Mouse (Mus musculus) natural killer cell, adult 2 months (primary cell): ENCODE data around the gene Iqch.

Experiments used
- DNase-seq, 2 experiments: peaks; one replicate each; pipeline ENCODE4 v3.0.0; 2022; ENCODE audit warnings: low spot score in 2 of 2

Gene Iqch

DNA sequence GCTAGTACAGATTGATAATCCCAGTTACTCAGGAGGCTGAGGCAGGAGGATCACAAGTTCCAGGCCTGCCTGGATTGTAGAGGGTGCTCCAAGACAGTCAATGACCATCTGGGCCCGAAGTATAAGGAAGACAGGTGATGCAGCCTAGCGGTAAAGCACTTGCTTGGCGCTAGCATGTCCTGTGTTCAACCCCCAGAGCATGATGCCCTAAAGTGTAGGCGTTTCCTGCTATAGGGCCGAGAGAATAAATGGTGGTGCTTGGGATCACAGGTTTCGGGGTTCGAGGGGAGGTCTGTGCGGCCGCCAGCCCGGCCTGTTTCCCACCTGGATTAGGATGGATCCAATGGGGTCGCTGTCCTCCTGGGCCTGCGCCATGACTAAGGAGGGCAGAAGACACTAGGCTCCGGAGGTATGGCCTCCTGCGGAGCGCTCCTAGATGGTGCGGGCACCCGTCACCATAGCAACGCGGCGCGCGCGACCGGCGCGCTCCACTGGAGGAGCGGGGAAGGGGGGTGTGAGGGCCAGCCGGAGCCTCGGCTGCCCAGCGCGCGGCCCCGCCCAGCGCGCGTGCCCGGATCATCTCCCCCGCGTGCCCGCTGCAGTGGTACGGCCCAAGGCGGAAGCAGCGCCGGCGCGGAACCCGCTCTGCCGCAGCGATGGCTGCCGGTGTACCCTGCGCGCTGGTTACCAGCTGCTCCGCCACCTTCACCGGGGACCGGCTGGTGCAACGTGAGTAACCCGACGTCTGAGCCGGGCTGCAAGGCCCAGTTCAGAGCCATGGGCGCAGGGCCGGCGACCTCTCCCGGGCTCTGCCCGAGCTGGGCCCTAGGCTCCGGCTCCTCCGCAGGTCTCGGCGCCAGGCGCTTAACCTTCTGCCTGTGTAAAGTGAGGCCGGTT, at the start of gene Iqch, which contains the start of gene Aagab:
TSS of gene Iqch (minus strand) at position 451 of the 897 bp plus-strand sequence.
TSS of gene Aagab (plus strand) at position 618 of the 897 bp plus-strand sequence.
- DNase-seq = peak; percentile 96 to 98

DNA sequence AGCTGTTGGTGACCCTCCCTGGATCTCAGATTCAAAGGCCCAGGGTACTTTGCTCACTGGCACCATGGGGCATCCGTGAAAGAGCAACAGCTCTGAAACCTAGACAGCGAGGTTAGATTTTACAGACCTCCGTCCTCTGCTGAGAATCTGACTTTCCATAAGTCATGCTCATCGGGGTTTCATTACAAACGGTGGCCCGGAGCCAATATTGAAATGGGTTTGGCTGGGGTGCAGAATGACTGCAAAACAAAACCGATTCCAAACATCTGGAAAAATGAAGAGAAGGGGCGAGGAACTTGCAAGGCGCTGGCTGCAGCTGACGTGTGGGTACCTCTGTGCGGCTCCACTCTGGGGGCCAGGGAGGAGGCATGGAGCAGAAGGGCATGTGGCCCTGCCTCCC, 49.3 kb upstream of the Iqch start:
- DNase-seq = no peak

DNA sequence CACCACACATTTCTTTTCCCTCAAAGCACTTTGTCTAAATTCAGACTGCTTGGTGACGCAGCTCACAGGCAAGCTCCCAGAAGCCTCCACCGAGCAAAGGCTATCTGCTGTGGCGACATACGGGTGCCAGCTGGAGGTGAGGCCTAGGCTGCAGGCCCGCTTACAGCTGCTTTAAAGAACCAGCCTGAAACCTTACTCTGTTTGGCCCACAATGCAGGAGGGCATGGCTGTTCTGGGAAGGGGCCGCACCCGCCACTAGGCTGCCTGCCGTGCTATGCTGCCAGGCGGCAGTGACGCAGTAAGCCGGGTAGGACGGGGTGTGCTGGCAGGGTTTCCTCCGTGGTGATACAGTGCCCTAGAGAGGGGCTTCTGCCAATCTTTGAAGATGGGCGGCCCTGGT, 48.6 kb upstream of the Iqch start:
- DNase-seq = no peak

DNA sequence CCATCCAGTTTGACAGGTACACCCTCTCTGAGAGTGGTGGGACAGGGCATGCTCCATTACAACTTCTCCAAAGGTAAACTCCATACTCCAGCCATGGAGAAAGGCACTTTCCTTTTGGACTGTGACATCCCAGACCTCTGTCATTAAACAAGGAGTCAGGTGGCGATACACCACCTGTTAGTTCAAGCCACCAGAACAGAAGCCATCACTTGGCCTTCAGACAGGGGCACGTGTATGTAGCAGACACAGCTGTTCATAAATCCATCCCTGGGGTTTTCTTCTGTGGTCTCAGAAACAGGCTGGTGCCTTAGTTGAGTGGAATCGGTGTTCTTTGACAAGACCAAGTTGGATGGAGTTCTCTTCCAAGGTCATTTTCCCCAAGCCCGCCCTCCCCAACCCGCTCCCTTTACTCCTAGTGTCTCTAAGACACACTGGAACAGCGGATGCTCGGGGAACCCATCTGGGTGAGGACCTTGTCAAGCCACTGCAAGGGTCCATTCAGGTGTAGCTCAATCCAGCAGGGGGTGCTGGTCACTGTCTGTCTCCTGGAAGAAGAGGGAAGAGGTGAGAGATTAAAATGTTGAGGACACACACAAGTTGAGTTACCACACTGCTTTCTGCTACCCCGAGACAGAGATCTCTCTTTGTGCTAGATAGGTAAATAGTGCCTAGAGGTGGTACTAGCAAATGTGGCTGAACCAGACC, 47.7 kb upstream of the Iqch start:
- DNase-seq = peak in 1 of 2 experiments; percentile 36

DNA sequence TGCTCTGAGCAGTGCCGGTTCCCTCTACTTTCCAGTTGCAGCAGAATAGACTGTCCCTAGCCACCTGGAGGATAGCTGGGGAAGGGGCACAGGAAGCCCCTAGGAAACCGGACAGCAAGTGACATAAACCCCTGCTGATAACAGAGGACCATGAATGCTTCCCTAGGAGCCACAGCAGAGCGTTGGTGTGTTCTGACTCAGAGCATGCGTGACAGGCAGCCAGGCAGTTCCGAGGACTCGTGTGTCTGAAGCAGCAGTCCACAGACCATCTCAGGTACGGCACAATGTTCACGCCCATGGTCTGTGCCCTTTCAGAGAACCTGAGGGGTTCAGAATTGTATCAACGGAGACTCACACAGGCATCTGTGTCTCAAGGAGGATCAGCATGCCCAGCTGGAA, 46.2 kb upstream of the Iqch start:
- no peak for DNase-seq

DNA sequence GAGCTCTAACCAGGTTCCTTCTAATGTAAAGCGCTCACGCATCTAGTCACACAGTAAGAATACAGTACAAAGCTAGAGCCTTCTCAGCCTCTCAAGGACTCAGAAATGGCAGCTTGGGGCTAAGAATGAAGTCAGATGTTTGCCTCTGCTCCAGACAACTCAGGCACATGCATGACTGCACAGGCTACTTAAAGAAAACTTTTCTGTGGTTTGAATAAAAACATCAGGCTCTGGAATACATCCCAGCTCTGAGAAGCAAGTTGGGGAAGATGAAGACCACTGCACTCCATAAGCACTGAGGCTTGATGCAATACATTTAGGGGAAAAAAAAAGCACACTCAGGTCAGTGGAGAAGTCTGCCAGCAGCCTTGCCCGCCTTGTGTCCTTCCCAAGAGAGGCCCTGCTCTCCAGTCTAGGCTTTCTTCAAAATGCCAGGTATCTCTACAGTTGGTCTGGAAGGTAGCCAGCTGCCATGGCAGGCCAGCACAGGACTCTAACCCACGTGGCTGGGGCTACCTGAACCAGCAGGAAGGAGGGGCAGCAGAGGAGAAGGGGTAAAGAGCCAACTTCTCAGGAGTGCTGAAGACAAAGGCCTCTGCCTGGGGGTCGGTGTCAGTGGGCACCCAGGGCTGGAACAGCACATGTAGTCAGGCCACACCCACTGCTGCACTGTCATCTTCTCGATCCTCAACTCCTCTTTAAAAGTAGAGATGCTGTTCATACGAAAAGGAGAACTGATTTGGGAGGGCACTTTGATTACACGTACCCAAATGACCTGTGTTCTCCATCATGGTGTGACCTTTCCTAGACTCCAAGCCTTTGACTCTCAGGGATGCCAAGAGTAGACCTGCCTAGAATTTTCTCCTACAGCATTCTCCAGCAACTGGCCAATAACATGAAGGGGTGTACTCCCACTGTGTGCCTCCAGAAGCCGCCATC, 45.6 kb upstream of the Iqch start:
- no peak for DNase-seq

DNA sequence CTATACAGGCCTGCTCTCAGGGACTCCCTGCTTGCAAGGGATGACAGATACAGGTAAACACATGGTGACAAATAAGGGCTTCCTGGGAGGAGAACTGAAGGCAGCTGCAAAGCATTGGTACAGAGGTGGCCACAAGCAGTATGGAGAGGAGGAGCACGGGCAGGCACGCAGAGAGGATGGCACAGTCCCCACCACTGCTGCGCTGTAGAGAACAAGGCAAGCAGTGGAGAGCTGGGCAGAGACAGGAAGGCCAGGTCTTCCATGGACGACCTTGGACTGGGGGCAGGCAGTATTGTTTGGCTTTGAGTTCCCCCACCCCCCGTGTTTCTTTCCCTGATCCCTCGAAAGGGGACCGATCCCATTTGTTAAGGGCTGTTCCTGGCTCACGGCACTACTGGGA, 42.8 kb upstream of the Iqch start:
- no peak for DNase-seq

DNA sequence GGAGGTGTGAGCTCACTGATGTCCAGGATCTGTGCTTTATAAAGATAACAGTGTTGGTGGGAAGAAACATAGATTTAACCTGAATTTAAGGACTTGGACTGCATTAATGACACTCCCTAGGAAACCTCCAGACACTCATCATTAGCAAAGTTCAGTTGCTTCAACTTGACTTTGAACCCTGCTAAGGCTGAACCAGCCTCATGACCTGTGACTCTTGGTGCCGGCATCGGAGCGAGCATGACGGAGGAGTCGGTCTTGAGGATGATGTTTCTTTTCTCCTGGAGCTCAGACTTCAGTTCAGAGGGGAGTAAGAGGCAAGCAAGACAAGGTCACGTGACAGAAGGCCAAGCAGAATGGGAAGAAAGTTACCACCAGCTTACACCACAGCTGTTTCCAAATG, 41.7 kb upstream of the Iqch start:
- no peak for DNase-seq

DNA sequence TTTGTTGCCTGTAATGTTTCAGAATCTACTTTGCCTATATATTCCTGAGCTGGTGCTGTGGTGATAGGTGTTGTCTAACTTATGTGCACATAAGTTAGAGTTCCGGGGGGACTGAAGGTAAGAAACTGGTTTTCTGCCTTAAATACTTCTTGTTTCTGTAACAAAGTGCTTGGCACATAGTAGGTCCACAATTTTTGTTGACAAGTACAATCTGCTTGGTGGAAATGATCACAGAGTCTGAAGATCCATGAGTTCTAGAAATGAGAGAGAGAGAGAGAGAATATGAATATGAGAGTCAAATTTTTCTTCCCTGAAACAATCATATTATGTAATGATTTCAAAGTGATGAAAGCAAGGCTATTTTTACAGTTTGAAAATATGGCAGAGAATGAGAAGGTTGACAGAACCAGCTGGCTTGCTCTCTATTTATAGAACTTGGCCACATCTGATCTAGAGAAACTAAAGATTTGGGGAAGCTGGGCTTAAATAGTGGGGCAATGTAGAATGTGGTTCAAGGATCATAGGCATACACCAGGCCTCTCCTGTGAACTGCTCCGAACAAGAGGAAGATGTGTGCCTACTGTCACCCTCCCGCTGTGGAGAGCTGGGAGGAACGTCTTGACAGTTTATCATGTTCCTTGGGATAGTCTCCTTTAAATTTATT, 39.8 kb upstream of the Iqch start:
- DNase-seq = no peak

DNA sequence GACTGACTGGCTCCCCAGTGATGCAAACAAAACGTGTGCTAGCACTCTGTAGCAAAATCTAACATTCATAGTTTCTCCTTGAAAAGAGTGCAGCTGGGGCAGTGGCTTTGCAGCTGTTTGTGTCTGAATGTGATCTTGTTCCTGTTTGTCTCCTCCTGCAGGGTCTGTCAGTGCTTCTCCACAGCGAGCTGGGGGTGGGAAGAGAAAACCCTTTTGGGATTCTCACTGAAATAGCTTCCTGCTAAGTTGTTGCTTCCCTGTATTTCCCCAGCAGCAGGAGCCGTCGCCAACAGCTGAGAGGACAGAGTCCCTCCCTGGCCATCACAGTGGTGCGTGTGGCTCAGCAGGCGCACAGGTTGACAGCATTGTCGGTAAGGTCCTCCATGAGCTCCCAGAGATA, 33.8 kb upstream of the Iqch start:
- no peak for DNase-seq

DNA sequence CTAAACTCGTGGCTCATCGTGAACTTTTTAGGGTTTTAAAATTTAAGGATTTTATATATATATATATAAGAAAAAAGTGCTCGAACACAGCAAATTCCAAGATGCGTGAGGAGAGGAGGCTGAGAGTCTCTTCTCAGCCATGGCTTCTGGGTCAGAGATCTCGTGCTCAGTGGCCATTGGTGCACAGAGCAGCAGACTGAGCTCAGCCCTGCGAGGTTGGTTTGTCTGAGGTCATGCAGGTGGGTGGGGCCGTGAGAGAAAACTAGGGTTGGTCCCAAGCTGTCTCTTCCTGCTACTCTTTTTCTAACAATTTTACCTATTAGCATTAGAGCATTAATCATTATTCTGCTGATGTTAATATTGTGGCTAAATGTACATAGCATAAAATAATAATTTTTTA, 31.0 kb upstream of the Iqch start:
- no peak for DNase-seq

DNA sequence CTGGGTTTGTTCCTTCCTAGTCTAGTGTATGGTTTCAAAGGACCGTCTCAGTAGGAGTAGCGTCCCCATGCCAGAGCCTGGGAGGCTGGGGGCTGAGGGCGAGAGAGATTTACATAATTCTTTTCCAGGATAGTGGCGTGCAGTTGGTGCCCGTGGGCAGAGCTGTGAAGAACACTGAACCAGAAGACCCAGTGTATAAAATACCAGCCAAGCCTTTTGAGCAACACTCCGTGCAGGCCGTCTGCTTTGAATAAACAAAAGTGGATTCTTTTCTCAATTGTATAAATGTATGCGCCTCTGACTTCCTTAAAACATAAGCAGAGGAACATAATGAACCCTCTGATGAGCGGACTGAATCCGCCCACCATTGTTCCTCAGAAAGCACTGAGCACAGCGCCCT, 30.6 kb upstream of the Iqch start:
- no peak for DNase-seq

DNA sequence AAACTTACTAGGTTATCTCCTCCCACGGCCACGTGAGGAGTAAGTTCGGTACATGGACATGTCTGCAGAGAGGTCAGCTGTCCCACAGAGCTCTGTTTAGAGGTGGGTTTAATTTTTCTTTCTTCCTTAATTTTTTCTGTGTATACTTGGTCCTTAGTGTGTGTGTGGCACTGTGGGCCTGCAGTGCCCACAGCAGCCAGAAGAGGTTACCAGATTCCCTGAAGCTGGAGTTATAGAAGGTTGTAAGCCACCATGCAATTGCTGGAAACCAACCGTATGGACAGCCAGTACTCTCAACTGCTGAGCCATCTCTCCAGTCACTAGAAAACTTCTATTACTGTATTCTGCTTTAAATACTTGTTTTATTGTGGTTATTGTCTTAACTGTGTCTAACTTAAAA, 29.8 kb upstream of the Iqch start:
- DNase-seq = no peak

DNA sequence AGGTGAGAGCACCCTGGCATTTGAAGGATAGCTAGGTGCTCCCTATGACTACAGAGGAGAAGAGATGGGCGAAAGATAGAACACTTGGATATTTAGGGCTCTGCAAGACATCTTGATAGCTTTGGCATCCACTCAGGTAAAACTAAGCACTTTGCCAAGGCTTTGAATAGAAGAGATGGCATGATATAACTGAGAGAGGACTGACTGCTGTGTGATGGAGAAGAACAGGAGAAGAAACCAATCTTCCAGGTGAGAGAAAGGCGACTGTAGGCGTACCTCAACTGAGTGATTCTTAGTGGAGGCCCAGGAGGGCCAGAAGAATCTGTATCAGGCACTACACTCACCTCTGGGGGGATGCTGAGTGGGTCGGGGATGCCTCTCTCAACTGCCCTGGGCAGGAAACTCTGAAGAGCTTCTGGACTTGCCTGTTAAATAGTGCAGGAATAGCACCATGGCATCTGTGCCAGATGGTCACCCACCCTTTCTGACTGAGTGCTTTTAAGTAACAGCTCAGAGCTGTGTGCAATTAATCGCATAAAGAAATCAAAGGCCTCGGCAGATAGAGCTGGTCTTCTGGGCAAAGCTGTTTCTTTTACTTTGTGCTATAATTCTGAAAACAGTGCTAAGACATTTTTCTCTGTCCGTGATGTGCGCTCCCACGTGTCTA, 22.9 kb upstream of the Iqch start:
- DNase-seq = no peak

DNA sequence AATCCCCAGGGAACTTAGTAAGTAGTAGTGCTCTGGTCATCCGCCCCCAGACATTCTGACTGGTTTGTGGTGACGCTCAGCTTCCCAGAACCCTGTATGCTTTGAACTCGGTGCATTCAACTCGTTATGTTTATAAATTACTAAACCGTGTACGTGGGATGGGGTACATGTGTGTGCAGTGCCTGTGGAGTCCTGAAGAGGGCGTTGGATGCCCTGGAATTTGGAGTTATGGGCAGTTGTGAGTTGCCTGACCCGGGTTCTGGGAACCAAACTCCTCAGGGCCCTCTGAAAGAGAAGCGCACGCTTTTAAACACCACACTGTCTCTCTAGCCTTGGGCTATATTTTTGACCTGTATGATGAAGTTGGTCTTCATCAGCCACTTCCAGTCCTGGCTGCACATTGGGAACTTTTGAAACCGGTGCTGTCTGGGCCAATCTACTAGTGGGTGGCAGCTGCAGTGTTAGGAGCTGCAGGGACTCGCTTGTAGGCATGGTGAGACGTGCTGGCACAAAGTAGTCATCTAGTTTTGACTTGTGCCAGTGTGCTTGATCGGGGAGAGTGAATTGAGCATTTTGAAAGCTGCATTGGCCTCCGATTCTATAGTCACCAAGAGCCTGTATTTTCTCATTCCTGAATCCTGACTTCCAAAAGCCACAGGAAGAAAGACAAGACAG, 21.7 kb upstream of the Iqch start:
- no peak for DNase-seq

DNA sequence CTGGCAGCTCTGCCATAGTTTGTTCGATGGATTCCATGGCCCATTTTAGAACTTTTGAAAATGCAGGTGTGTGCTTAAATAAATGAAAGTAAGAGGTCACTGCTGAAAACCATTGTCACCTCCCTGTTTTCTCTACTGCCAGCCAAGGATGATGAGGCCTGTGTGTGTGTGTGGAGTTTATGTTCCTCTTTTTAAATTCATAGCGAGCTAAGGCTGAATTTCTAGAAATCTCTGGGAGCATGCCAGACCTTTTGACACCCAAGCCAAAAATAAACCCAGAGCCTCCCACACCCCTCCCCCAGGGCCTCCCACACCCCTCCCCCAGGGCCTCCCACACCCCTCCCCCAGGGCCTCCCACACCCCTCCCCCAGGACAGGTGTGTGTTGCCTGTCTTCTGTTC, 15.7 kb upstream of the Iqch start:
- DNase-seq = no peak

DNA sequence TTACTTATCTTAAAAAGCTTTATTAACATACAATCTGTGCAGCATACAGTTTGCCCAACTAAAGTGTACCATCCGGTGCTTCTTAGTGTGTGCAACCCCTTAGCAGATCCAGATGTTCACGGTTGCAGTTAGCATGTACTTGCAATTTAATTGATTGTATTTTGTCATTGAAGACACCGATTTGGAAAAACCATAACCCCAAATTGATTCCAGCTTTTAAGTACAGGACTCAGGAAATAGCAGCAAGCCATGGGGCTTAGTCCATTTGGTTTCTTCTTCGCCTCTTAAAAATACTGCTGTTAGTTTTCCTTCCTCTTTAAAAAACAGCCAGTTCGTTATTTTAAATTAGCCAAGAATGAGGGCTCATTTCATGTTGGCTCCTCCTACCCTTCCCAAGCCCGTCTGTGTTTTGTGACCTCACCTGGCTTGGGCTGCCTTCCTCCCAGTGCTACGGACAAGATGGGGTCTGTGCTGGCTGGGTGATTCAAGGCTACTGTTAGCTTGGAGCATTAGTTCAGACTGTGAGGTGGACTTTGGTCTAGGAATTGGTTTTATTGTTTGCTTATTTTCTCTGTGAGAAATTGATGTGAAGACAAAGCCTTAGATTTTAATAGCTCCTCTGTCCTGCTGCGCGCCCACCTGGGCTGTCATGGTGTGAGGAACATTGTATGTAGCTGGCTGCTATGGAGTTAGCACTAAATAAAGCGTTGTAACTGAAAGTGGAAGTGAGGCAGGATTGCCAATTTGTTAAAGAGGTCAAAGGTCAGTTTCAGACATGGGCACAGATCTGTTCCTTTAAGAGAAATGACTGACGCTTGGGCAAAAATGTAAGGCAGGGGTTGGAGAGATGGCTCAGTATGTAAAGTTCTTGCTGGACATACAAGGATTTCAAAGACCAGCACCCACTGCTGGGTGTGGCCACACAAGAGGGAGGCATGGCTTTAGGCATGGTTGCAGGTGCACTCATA, 12.0 kb upstream of the Iqch start:
- no peak for DNase-seq

DNA sequence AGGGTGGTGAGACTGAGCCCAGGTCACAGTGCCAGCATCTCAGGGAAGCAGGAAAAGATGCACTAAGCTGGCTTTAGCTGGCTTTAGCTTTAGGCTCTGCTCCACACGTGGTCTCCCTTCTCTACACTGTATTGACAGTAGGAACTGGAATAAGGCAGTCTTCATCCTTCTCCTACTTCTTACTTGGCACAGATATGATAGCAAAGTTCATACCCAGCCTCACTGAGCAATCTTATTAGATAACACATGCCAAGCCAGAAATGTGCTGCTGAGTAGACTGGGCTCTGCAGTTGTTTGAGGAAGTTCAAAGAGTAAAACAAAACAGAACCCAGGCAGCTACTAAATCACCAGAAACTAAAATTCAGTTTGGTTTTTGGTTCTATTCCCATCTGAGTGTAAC, 11.3 kb upstream of the Iqch start:
- no peak for DNase-seq
